Mouse (Mus musculus): ENCODE data around the gene Azin2. TPM values are rescaled to one million over a fixed set of nuclear protein-coding genes. Genes with fewer than 3 reads are reported as not detected.

Azin2 gene
- polyA plus RNA-seq, 1 experiment = 17.4 TPM

- Histone ChIP-seq H3K4me3 (no peak overlapping the region), H3K79me2 (ENCODE audit: control insufficient read depth, insufficient read depth) (no peaks in the 10 kb centered on the region), H3K36me3 (ENCODE audit: control insufficient read depth, insufficient read depth) (no peaks in the 10 kb centered on the region), H3K4me2 (ENCODE audit: low read depth) (no peak overlapping the region), H3K27me3 (ENCODE audit: control insufficient read depth, insufficient read depth, insufficient read length) (no peaks in the 10 kb centered on the region), H3ac (ENCODE audit: control insufficient read depth, insufficient read length) (no peak overlapping the region)
- TF ChIP-seq USF1 (IDR thresholded peaks at IDR 0.05; ENCODE audit: low read depth) (no peak), MYOD1 (IDR thresholded peaks at IDR 0.05; ENCODE audit: control insufficient read depth in 1 of 3, insufficient read length in 2 of 3, low read depth in 2 of 3) (no peak), REST (IDR thresholded peaks at IDR 0.05; ENCODE audit: insufficient read depth, insufficient read length) (no peak), MAX (IDR thresholded peaks at IDR 0.05; ENCODE audit: low read depth) (no peak)
Measured at GRCm38 (mm10) chr4:128907238-128907968, 54.8 kb downstream of the Azin2 start.

- H3K4me2 ChIP-seq (ENCODE audit: low read depth) = no peak overlapping the region
- H3K27me3 ChIP-seq (ENCODE audit: control insufficient read depth, insufficient read depth, insufficient read length) = no peaks in the 10 kb centered on the region
- no peaks in the 10 kb centered on the region for H3K36me3 ChIP-seq (ENCODE audit: control insufficient read depth, insufficient read depth)
- no peaks in the 10 kb centered on the region for H3K79me2 ChIP-seq (ENCODE audit: control insufficient read depth, insufficient read depth)
- no peak for TF ChIP-seq CEBPB (IDR thresholded peaks at IDR 0.05; ENCODE audit: insufficient read depth, poor library complexity, severe bottlenecking)
- no peak for TF ChIP-seq TCF12 (IDR thresholded peaks at IDR 0.05; ENCODE audit: insufficient read depth, poor library complexity, severe bottlenecking)
- TF ChIP-seq MYOD1 (IDR thresholded peaks at IDR 0.05; ENCODE audit: control insufficient read depth in 1 of 3, insufficient read length in 2 of 3, low read depth in 2 of 3) = no peak
- TF ChIP-seq MYOG (IDR thresholded peaks at IDR 0.05; ENCODE audit: control insufficient read depth in 1 of 3, insufficient read depth in 1 of 3, insufficient read length in 2 of 3, low read depth in 2 of 3) = no peak
- TF ChIP-seq POLR2A (IDR thresholded peaks at IDR 0.05; ENCODE audit: insufficient read length, low read depth) = no peak
- no peak for TF ChIP-seq SRF (IDR thresholded peaks at IDR 0.05; ENCODE audit: control insufficient read depth, insufficient read length, low read depth)
- TF ChIP-seq TCF3 (IDR thresholded peaks at IDR 0.05; ENCODE audit: insufficient read length, low read depth) = no peak
- TF ChIP-seq REST (IDR thresholded peaks at IDR 0.05; ENCODE audit: insufficient read depth, insufficient read length) = no peak
- TF ChIP-seq USF1 (IDR thresholded peaks at IDR 0.05; ENCODE audit: low read depth) = no peak
- H3K4me3 ChIP-seq = no peak overlapping the region
- H3ac ChIP-seq (ENCODE audit: control insufficient read depth, insufficient read length) = no peak overlapping the region
Measured at GRCm38 (mm10) chr4:128906757-128907156, 55.5 kb downstream of the Azin2 start.

- Histone ChIP-seq H3K4me2 (ENCODE audit: low read depth) (no peak overlapping the region), H3K27me3 (ENCODE audit: control insufficient read depth, insufficient read depth, insufficient read length) (no peaks in the 10 kb centered on the region), H3K4me3 (no peak overlapping the region), H3K36me3 (ENCODE audit: control insufficient read depth, insufficient read depth) (no peaks in the 10 kb centered on the region), H3K79me2 (ENCODE audit: control insufficient read depth, insufficient read depth) (no peaks in the 10 kb centered on the region), H3ac (ENCODE audit: control insufficient read depth, insufficient read length) (no peak overlapping the region)
- TF ChIP-seq POLR2A (IDR thresholded peaks at IDR 0.05; ENCODE audit: insufficient read length, low read depth) (no peak), MAX (IDR thresholded peaks at IDR 0.05; ENCODE audit: low read depth) (no peak), MYOG (IDR thresholded peaks at IDR 0.05; ENCODE audit: control insufficient read depth in 1 of 3, insufficient read depth in 1 of 3, insufficient read length in 2 of 3, low read depth in 2 of 3) (no peak), TCF12 (IDR thresholded peaks at IDR 0.05; ENCODE audit: insufficient read depth, poor library complexity, severe bottlenecking) (no peak), MYOD1 (IDR thresholded peaks at IDR 0.05; ENCODE audit: control insufficient read depth in 1 of 3, insufficient read length in 2 of 3, low read depth in 2 of 3) (no peak), SRF (IDR thresholded peaks at IDR 0.05; ENCODE audit: control insufficient read depth, insufficient read length, low read depth) (no peak), USF1 (IDR thresholded peaks at IDR 0.05; ENCODE audit: low read depth) (no peak), REST (IDR thresholded peaks at IDR 0.05; ENCODE audit: insufficient read depth, insufficient read length) (no peak), TCF3 (IDR thresholded peaks at IDR 0.05; ENCODE audit: insufficient read length, low read depth) (no peak), CEBPB (IDR thresholded peaks at IDR 0.05; ENCODE audit: insufficient read depth, poor library complexity, severe bottlenecking) (no peak), E2F4 (IDR thresholded peaks at IDR 0.05; ENCODE audit: insufficient read depth) (no peak), POLR2AphosphoS2 (IDR thresholded peaks at IDR 0.05; ENCODE audit: insufficient read length, low read depth) (no peak)
Measured at GRCm38 (mm10) chr4:128905251-128905650, 57.0 kb downstream of the Azin2 start.

- H3K36me3 ChIP-seq (ENCODE audit: control insufficient read depth, insufficient read depth) = no peaks in the 10 kb centered on the region
- no peaks in the 10 kb centered on the region for H3K27me3 ChIP-seq (ENCODE audit: control insufficient read depth, insufficient read depth, insufficient read length)
- no peak overlapping the region for H3K4me3 ChIP-seq
- no peak overlapping the region for H3K4me2 ChIP-seq (ENCODE audit: low read depth)
- H3K79me2 ChIP-seq (ENCODE audit: control insufficient read depth, insufficient read depth) = no peaks in the 10 kb centered on the region
- no peak overlapping the region for H3ac ChIP-seq (ENCODE audit: control insufficient read depth, insufficient read length)
- no peak for TF ChIP-seq MYOD1 (IDR thresholded peaks at IDR 0.05; ENCODE audit: control insufficient read depth in 1 of 3, insufficient read length in 2 of 3, low read depth in 2 of 3)
- TF ChIP-seq TCF12 (IDR thresholded peaks at IDR 0.05; ENCODE audit: insufficient read depth, poor library complexity, severe bottlenecking) = no peak
- no peak for TF ChIP-seq CEBPB (IDR thresholded peaks at IDR 0.05; ENCODE audit: insufficient read depth, poor library complexity, severe bottlenecking)
- TF ChIP-seq REST (IDR thresholded peaks at IDR 0.05; ENCODE audit: insufficient read depth, insufficient read length) = no peak
Measured at GRCm38 (mm10) chr4:128904035-128904800, 58.0 kb downstream of the Azin2 start.

- Histone ChIP-seq H3K79me2 (ENCODE audit: control insufficient read depth, insufficient read depth) (no peaks in the 10 kb centered on the region), H3K36me3 (ENCODE audit: control insufficient read depth, insufficient read depth) (no peaks in the 10 kb centered on the region), H3K27me3 (ENCODE audit: control insufficient read depth, insufficient read depth, insufficient read length) (no peaks in the 10 kb centered on the region), H3K4me3 (no peak overlapping the region), H3ac (ENCODE audit: control insufficient read depth, insufficient read length) (no peak overlapping the region), H3K4me2 (ENCODE audit: low read depth) (no peak overlapping the region)
- no peak for TF ChIP-seq MYOG (IDR thresholded peaks at IDR 0.05; ENCODE audit: control insufficient read depth in 1 of 3, insufficient read depth in 1 of 3, insufficient read length in 2 of 3, low read depth in 2 of 3)
- TF ChIP-seq POLR2A (IDR thresholded peaks at IDR 0.05; ENCODE audit: insufficient read length, low read depth) = no peak
- TF ChIP-seq MYOD1 (IDR thresholded peaks at IDR 0.05; ENCODE audit: control insufficient read depth in 1 of 3, insufficient read length in 2 of 3, low read depth in 2 of 3) = no peak
- TF ChIP-seq CEBPB (IDR thresholded peaks at IDR 0.05; ENCODE audit: insufficient read depth, poor library complexity, severe bottlenecking) = no peak
- no peak for TF ChIP-seq TCF3 (IDR thresholded peaks at IDR 0.05; ENCODE audit: insufficient read length, low read depth)
- no peak for TF ChIP-seq MAX (IDR thresholded peaks at IDR 0.05; ENCODE audit: low read depth)
- TF ChIP-seq TCF12 (IDR thresholded peaks at IDR 0.05; ENCODE audit: insufficient read depth, poor library complexity, severe bottlenecking) = no peak
- TF ChIP-seq SRF (IDR thresholded peaks at IDR 0.05; ENCODE audit: control insufficient read depth, insufficient read length, low read depth) = no peak
- no peak for TF ChIP-seq POLR2AphosphoS2 (IDR thresholded peaks at IDR 0.05; ENCODE audit: insufficient read length, low read depth)
- TF ChIP-seq USF1 (IDR thresholded peaks at IDR 0.05; ENCODE audit: low read depth) = no peak
- TF ChIP-seq E2F4 (IDR thresholded peaks at IDR 0.05; ENCODE audit: insufficient read depth) = no peak
- no peak for TF ChIP-seq REST (IDR thresholded peaks at IDR 0.05; ENCODE audit: insufficient read depth, insufficient read length)
Measured at GRCm38 (mm10) chr4:128902390-128902789, 59.9 kb downstream of the Azin2 start.
